Mouse (Mus musculus) layer of hippocampus, postnatal 10 days (tissue): ENCODE data around the gene Sik1. TPM values are rescaled to one million over a fixed set of nuclear protein-coding genes. Genes with fewer than 3 reads are reported as not detected.

Source experiments
- DNase-seq, 2 experiments: peaks; one replicate each; pipeline ENCODE4 v3.0.0; 2021; ENCODE audit warnings: low spot score in 2 of 2
- total RNA-seq, 2 experiments: library from RNA; stranded (reverse); gene quantifications; 2 replicates each; pipeline ENCODE4 v1.2.3; 2021

Sik1 gene
- total RNA-seq, 2 experiments from 2014 or later, result 21.7 to 22.2 TPM

GRCm38 (mm10) chr17:31809894-31810293 is 45.7 kb downstream of the Sik1 start:
- DNase-seq, result peak; percentile 44 to 53

DNA sequence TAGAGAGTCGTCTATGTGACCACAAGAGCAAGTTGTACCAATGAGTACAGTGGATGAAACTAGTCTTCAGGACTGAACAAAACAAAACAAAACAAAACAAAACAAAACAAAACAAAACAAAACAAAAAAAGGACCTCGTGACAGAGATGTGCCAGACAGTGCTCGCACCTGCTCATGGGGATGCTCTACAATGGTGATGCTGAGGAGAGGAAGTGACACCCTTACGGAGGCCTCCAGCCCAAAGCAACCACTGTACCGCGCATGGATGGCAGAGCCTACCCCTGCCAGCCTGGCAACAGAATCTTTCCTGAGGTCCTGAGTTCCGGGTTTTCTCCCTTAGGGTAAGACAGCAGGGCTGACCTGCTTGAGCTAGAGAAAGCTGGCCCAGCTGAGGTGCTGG is 46.5 kb downstream of the Sik1 start:
- DNase-seq, result no peak

GRCm38 (mm10) chr17:31808082-31808875 is 47.3 kb downstream of the Sik1 start:
- DNase-seq, result no peak

- DNase-seq, result no peak
Observed at GRCm38 (mm10) chr17:31806496-31806895, 49.1 kb downstream of the Sik1 start.

GRCm38 (mm10) chr17:31806025-31806424 is 49.6 kb downstream of the Sik1 start:
- DNase-seq, result no peak

DNA sequence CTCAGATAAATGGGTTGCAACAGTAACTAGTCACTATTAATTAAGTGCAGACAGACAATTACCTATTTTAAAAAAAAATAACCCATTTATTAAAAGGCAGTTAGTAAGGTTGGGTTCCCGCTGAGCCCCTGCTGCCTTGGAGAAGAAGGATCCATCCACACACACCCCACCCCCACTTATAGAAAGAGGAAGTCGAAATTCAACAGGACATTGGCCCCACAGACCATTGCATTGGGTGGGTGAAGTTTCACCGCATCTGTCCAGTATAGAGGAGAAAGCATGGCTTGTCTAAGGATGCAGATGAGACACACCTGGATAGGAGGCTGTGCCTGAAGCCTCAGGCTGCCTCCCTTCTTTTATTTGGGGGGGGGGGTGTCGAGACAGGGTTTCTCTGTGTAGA is 50.0 kb downstream of the Sik1 start:
- DNase-seq, result no peak

DNA sequence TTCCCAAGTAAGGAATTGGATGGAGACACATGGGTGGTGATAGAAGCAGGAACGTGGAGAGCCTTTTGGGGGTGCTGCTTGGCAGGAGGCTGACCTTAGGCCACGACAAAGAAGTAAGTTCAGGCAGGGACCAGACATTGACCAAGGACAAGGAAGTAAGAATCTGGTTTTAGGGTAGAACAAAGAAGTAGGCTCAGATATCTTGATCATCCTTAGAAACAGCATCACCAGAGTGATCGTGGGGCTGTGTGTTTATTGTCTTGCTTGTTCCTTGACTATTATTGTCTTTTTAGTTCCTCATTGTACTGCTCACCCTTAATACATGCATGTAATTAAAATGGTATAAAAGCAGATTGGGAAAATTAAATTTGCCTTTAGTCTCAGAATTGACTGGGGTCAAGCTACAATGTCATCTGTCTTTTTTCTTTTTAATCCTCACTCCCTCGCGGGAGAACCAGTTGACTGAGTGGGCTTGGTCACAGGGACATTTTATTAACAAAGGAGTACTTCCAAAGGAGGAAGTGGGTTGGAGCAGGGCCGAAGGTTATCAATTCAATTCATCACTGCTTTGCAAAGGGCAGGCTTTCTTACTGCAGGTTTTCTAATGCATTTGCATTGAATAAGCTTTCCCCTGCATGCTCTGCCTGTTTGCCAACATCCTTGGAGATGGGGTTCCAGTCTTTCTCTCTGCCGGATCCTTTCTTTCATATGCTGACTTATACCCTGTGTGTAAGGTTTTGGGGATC is 53.2 kb downstream of the Sik1 start:
- DNase-seq, result no peak

DNA sequence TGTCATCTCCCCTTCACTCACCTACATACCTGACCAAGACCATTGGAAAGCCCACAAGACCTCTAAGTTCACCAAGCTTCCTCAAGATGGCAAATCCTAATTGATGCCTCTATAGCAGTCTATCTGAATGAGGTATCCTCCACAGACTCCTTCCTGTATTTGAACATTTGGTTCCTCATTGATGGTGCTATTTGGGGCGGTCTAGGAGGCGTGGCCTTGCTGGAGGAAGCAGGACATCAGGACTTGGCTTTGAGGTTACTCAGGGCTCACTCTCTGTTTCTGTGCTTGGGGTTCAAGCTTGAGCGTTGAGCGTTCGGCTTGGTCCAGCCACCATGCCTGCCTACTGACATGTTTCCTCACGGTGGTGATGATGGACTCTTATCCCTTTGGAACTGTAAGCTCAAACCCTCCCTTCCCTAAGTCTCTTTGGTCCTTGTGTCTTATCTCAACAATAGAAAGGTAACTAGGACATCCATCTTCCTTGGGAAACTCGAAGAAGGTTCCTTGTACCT is 54.7 kb downstream of the Sik1 start:
- DNase-seq, result no peak

DNA sequence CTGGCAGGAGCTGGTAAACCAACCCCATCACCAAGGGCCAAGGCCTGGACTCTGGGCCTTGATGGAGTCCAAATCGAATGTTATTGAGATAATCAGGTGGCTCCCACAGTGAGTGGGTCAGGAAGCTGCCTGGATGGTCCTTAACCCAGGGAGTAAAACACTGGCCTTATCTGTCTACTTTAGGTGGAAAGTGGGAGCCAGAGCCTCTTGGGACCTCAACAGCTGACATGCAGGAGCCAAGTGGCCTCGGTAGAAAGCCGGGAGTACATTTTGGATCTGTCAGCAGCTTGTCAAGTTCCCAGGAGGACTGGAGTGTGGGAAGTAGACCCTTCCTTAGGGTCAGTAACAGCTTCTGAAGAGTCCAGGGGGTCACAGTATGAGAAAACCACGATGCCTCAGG is 59.7 kb downstream of the Sik1 start:
- DNase-seq, result no peak

Other genes with a start within 250 kb of the Sik1 start
- gene Cbs, start 218.6 kb downstream of the Sik1 start, total RNA-seq, result 10 to 100 TPM; 66.4 to 78.1 TPM
- gene U2af1, start 196.9 kb downstream of the Sik1 start, total RNA-seq, result 100 to 1,000 TPM; 143 to 153 TPM
- gene Cryaa, start 178.0 kb downstream of the Sik1 start, total RNA-seq, result under 1 TPM; 0.57 to 0.80 TPM
- 10 to 100 TPM; 19.1 to 26.8 TPM for gene Rrp1b, start 180.3 kb upstream of the Sik1 start, total RNA-seq
- gene Hsf2bp, start 180.5 kb upstream of the Sik1 start, total RNA-seq, result 1 to 10 TPM in 1 of 2 experiments, under 1 TPM in 1; 0.71 to 1.4 TPM